Mouse (Mus musculus) limb, embryonic 14.5 days (tissue): ENCODE data around the gene Evi5. TPM values are rescaled to one million over a fixed set of nuclear protein-coding genes. Genes with fewer than 3 reads are reported as not detected.

Experiments used
- ATAC-seq: fragments of 200-750 bp; cut with Nextera tagmentation; 2 replicates; pipeline ENCODE4 v1.8.0; 2017; ENCODE audit warnings: low read depth, moderate number of reproducible peaks, moderate TSS enrichment; ENCODE audit not compliant: low FRiP score
- DNase-seq: peaks from one replicate; pipeline ENCODE4 v3.0.0-alpha.2; 2015; ENCODE audit warnings: low spot score
- H3K27ac ChIP-seq: fragments of 300-500 bp; sonication (generic); replicated peaks from 2 replicates; pipeline ENCODE4 v1.5.1; 2014; ENCODE audit warnings: low read depth, mild to moderate bottlenecking, low read length, moderate library complexity, mixed read lengths
- H3K27me3 ChIP-seq: fragments of 300-500 bp; sonication (generic); 2 replicates; pipeline ENCODE4 v1.6.1; 2014; ENCODE audit warnings: low read length, mixed read lengths; ENCODE audit not compliant: control insufficient read depth, insufficient read depth
- H3K36me3 ChIP-seq: fragments of 300-500 bp; sonication (generic); 2 replicates; pipeline ENCODE4 v1.6.1; 2014; ENCODE audit warnings: mild to moderate bottlenecking, low read length, moderate library complexity, mixed read lengths; ENCODE audit not compliant: control insufficient read depth, insufficient read depth
- H3K4me1 ChIP-seq: fragments of 300-500 bp; sonication (generic); 2 replicates; pipeline ENCODE4 v1.6.1; 2014; ENCODE audit warnings: antibody characterized with exemption, low read length, mixed read lengths; ENCODE audit not compliant: control insufficient read depth, insufficient read depth
- H3K4me2 ChIP-seq: fragments of 300-500 bp; sonication (generic); replicated peaks from 2 replicates; pipeline ENCODE4 v1.6.1; 2014; ENCODE audit warnings: low read depth, mild to moderate bottlenecking, low read length, moderate library complexity; ENCODE audit not compliant: severe bottlenecking
- H3K4me3 ChIP-seq: fragments of 300-500 bp; sonication (generic); replicated peaks from 2 replicates; pipeline ENCODE4 v1.5.1; 2014; ENCODE audit warnings: low read length
- H3K9ac ChIP-seq: fragments of 300-500 bp; sonication (generic); 2 replicates; pipeline ENCODE4 v1.6.1; 2014; ENCODE audit warnings: mild to moderate bottlenecking, low read depth, low read length, moderate library complexity; ENCODE audit not compliant: severe bottlenecking
- H3K9me3 ChIP-seq: fragments of 300-500 bp; sonication (generic); 2 replicates; pipeline ENCODE4 v1.6.1; 2016; ENCODE audit warnings: low read length; ENCODE audit not compliant: control insufficient read depth
- POLR2A ChIP-seq: fragments of 200-500 bp; IDR thresholded peaks from 2 replicates; pipeline ENCODE4 v1.8.0; 2012; ENCODE audit warnings: inconsistent platforms, mild to moderate bottlenecking, moderate library complexity, borderline replicate concordance; ENCODE audit not compliant: insufficient read depth, insufficient read length; ENCODE audit errors: extremely low read depth
- WGBS: fragments of 180-500 bp; shearing (Covaris S2); extraction: QIAGEN DNeasy Blood & Tissue Kit; methylation state at CpG from one replicate; pipeline ENCODE4 v1.1.7; 2014; 5-methylcytosine and 5-hydroxymethylcytosine counted together
- polyA plus RNA-seq, 2 experiments: library from polyadenylated mRNA; depleted of rRNA in 1 of 2; stranded (reverse) in 1 of 2; unstranded in 1 of 2; fragments of >200 nt; fragmentation: Nextera tagmentation in 1 of 2; extraction: Ambion mirVana in 1 of 2; gene quantifications; 2 replicates each; pipeline versions ENCODE4 v1.2.1 to v1.2.3; 2012 to 2014

Gene Evi5
- polyA plus RNA-seq, 2 experiments = 31.2 to 60.2 TPM

DNA sequence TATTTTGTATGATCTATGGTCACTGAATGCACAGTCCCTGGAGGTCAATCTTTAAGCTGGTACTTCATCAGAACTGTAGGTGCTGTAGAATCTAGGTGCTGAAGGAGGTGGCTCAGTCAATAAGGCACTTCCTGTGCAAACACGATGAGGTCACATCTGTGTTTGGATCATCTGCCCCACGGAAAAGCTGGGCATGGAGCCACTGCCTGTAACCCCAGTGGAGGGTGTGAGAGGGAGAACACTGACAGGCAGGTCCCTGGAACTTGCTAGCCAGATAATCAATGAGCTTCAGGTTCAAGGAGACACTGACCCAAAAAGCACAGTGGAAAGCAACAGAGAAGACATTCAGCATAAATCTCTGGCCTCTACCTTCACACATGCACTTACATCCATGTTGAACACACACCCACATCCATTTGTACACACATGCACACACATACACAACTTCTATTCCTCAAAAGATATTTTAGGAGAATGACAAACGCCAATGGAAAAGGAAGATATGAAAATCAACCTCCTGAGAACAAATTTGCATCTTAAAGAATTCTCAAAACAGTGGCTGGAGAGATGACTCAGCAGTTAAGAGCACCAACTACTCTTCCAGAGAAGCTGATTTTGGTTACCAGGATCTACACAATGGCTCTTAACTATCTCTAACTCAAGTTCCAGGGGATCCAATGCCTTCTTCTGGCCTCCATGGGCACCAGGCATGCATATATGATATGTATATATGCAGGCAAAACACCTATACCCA, 35.8 kb downstream of the Evi5 start:
- Histone ChIP-seq H3K4me2 (no peak overlapping the region), H3K9me3 (no peaks in the 10 kb centered on the region), H3K27ac (no peak overlapping the region), H3K36me3 (peaks cover 16% of the 10 kb centered on the region), H3K9ac (no peak overlapping the region), H3K27me3 (no peaks in the 10 kb centered on the region), H3K4me1 (no peaks in the 10 kb centered on the region), H3K4me3 (no peak overlapping the region)
- no peak for TF ChIP-seq POLR2A
- DNase-seq (no peak), ATAC-seq (no peak)
- WGBS = 67% methylated on average over 3 of the region's 3 CpGs

DNA sequence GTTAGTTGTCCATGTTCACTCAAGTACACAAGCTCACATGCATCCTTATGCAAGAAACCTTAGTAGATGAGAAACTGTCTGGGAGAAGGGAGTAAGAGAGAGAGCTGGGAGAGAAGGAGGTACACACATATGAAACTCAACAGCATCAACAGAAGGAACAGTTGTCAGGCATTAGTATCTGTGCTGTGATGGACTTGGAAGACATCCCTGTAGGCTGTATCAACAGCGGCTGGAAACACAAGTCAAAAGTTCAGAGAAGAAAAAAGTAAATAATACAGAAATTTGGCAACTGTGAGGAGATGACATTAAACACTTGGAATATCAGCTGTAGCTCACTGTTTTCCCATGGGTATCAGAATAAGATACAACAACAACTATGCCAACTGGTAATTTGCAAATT, 40.6 kb downstream of the Evi5 start:
- Histone ChIP-seq H3K4me3 (no peak overlapping the region), H3K9ac (no peak overlapping the region), H3K27me3 (no peaks in the 10 kb centered on the region), H3K4me1 (no peaks in the 10 kb centered on the region), H3K9me3 (peaks cover 5% of the 10 kb centered on the region; the same call in 1 of the 2 replicates), H3K4me2 (no peak overlapping the region), H3K36me3 (0 out of 2 replicates have a peak, but pooled peaks cover 6% of the 10 kb centered on the region), H3K27ac (no peak overlapping the region)
- no peak for TF ChIP-seq POLR2A
- WGBS = 84% methylated on average over 1 of the region's 1 CpGs
- DNase-seq = no peak
- no peak for ATAC-seq

DNA sequence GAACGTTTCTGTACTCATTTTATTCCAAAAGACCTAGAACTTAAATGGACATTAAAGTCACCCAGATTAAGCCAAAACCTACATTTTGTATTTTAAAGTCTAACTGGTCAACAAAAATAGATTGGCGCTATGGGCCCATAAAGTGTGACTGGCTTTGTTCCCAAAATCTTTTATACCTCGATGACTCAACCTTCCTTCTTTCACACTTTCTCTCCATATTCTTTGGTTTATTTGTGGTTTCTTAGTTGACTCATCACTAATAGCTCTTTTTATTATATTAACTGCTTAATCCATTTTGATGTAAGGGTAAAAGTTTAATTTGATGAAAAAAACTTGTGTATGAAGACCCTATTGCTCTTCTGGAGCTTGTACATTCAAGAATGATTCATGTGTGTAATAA, 43.6 kb downstream of the Evi5 start:
- DNase-seq = no peak
- TF ChIP-seq POLR2A = no peak
- no peak for ATAC-seq
- Histone ChIP-seq H3K27ac (no peak overlapping the region), H3K4me3 (no peak overlapping the region), H3K9ac (no peak overlapping the region), H3K27me3 (no peaks in the 10 kb centered on the region), H3K36me3 (0 out of 2 replicates have a peak, but pooled peaks cover 6% of the 10 kb centered on the region), H3K4me1 (no peaks in the 10 kb centered on the region), H3K4me2 (no peak overlapping the region), H3K9me3 (peaks cover 5% of the 10 kb centered on the region; the same call in 1 of the 2 replicates)
- 82% methylated on average over 3 of the region's 3 CpGs for WGBS

DNA sequence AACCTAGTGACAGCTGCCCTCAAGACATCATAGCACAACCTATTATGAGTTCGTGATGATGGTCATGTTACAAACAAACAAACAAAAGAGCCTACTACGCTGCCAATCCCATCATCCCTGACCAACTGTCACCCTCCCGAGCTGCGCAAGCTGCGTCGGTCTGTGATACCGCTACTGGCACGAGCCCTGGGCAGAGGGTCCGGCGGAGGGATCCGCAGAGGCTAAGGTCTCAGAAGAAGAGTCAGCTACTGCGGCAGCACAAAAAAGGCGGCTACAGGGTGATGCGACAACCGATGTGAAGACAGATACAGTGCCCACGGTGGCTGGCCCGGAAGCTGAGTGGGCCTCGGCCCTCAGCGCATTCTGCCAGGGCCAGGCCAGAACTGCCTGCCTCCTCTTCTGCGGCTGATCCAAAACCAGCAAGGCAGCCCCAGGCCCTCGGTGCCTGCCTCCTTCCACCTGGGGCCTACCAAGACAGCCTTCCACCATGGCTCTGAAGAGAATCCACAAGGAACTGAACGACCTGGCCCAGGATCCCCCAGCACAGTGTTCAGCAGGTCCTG, 44.8 kb downstream of the Evi5 start, which contains the start of gene Ube2d2b:
Gene Ube2d2b (plus strand): TSS at position 102 of the 563 bp plus-strand sequence.
- no peaks in the 10 kb centered on the region for H3K4me1 ChIP-seq
- H3K9me3 ChIP-seq = peaks cover 5% of the 10 kb centered on the region; the same call in 1 of the 2 replicates
- no peak within 1 kb of the TSS for H3K9ac ChIP-seq
- 0 out of 2 replicates have a peak, but pooled peaks cover 6% of the 10 kb centered on the region for H3K36me3 ChIP-seq
- no peak for ATAC-seq
- DNase-seq = no peak
- no peak for TF ChIP-seq POLR2A
- no peak within 1 kb of the TSS for H3K4me2 ChIP-seq
- H3K27me3 ChIP-seq = no peaks in the 10 kb centered on the region
- no peak within 1 kb of the TSS for H3K4me3 ChIP-seq
- WGBS = 97% methylated on average over 20 of the region's 22 CpGs
- no peak within 1 kb of the TSS for H3K27ac ChIP-seq

DNA sequence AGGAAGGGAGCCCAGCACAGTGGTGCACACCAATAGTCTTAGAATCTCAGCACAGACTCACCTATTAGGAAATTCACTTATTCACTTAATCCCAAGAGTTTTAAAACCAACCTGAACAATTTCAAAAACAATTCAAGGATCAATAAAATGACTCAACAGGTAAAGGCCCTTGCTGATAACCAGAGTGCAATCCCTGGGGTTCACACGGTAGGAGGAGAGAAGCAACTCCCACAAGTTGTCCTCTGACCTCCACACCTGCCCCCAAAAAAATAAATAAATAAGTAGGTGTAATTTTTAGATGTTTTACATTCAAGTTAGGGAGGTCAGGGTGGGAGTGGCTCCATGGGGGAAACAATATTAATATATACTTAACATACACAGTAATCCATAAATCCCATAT, 52.4 kb downstream of the Evi5 start:
- DNase-seq = no peak
- Histone ChIP-seq H3K4me2 (no peak overlapping the region), H3K4me3 (no peak overlapping the region), H3K27me3 (no peaks in the 10 kb centered on the region), H3K9me3 (no peaks in the 10 kb centered on the region), H3K9ac (no peak overlapping the region), H3K4me1 (no peaks in the 10 kb centered on the region), H3K27ac (no peak overlapping the region), H3K36me3 (peaks cover 10% of the 10 kb centered on the region)
- ATAC-seq = no peak
- no peak for TF ChIP-seq POLR2A
- WGBS = 96% methylated on average over 1 of the region's 1 CpGs
